Mouse (Mus musculus): ENCODE results near the gene A230050P20Rik.

DNA sequence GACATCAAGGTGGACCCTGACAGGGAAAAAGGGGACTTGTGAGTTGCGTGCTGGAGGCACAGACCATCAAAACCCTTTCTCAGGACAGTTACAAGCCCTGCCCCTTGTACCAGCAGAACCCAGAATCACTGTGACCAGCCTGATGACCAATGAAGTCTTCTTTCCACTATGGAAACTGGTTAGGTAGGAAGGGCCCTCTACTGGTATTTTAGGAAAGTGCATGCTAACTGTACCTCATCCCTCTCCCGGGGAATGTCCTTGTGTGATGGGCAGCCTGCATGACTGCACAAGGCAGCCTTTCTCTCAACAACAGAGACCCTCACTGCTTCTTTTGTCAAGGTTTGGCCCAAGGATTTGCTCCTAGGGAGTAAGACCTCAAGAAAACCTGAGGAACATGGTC lies 25.8 kb upstream of the A230050P20Rik start:
- TF ChIP-seq POLR2A (IDR thresholded peaks at IDR 0.05; ENCODE audit: low read depth, low read length) (no peak), CTCF (IDR thresholded peaks at IDR 0.05; ENCODE audit: extremely low read depth, insufficient read length, insufficient replicate concordance, low read depth, low read length) (peak; percentile 35; the same call in 1 of the 2 replicates)
